Mouse (Mus musculus): ENCODE measurements around the gene Lst1. TPM values are rescaled to one million over a fixed set of nuclear protein-coding genes. Genes with fewer than 3 reads are reported as not detected.
"Not testable (repeated sequence)": the region's sequence is repeated elsewhere in the genome, so short reads cannot be mapped to it uniquely, and the experiment has no call there.

Lst1 gene
- polyA plus RNA-seq (2016; fragmentation: Nextera tagmentation; extraction: Ambion mirVana), result 1.6 and 2.0 TPM in 2 replicates

DNA sequence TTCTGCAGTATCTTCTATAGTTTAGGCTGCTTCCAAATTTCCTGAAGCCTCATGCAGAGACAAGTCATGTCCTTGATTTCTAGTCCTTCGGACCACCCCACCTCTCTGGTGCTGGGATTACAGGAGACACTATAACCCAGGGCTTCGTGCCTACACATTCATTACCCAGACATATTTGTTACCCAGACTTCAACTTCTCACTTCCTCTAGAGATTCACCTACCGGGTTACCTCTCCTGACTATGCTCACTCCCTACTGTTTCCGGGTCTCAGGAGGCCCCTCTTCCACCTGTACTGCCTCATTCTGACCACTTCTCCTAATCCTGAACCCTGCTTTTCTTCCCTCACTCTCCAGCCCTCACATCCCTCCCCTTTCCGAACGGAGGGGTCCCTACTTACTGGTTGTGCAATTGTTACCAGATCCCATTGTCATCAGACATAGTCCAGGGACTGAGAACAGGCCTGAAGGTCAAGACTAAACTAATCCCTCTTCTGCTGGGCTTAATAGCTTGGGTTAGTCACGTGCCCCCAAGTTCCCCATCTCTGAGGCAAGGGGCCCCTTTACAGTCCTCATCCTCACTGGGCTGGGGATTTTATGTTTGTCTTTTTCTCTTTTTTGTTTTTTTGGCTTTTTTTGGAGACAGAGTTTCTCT is at the start of gene Lst1:
Gene Lst1, minus strand, starts transcription at position 481 of the 652 bp plus-strand sequence.
- no peak for DNase-seq (ENCODE audit: low spot score)
- Histone ChIP-seq H3K9me3 (replicated peaks) (no peaks in the 10 kb centered on the region), H3K36me3 (no peaks in the 10 kb centered on the region), H3K4me3 (no peak within 1 kb of the TSS), H3K4me1 (peaks cover 14% of the 10 kb centered on the region), H3K27ac (peak within 1 kb of the TSS; percentile 44; the same call in 1 of the 2 replicates), H3K27me3 (ENCODE audit: low read depth, poor library complexity, severe bottlenecking) (peaks cover under 1% of the 10 kb centered on the region; the same call in 1 of the 2 replicates)
- WGBS, result 77% methylated on average over 7 of the region's 7 CpGs

- Histone ChIP-seq H3K27ac (no peak overlapping the region), H3K4me3 (no peak overlapping the region), H3K4me1 (peaks cover 36% of the 10 kb centered on the region), H3K9me3 (replicated peaks) (no peaks in the 10 kb centered on the region), H3K27me3 (ENCODE audit: low read depth, poor library complexity, severe bottlenecking) (no peaks in the 10 kb centered on the region), H3K36me3 (peaks cover 18% of the 10 kb centered on the region)
- 88% methylated on average over 12 of the region's 12 CpGs for WGBS
- no peak for DNase-seq (ENCODE audit: low spot score)
These were observed 49.3 kb upstream of the Lst1 start for GRCm38 (mm10) chr17:35237504-35237903.

DNA sequence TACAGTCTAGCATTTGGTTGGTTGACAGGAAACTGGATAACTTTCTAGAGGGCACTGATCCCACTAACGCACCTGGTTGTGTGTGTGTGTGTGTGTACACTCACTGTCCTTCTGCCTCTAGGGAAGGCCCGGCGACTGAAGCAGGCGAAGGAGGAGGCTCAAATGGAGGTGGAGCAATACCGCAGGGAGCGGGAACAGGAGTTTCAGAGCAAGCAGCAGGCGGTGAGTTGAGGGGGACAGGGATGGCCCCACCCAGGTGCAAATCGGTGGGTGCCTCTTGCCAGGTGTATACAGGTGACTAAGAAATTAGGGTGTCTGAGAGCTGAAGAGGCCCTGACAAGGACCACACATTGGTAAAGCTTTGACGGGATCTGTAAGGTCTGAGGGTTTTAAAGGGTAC is 48.8 kb upstream of the Lst1 start:
- peak overlapping the region; percentile 66; the same call in 1 of the 2 replicates for H3K4me3 ChIP-seq

GRCm38 (mm10) chr17:35236390-35236746 is 48.1 kb upstream of the Lst1 start:
- Histone ChIP-seq H3K9me3 (replicated peaks) (no peaks in the 10 kb centered on the region), H3K27me3 (ENCODE audit: low read depth, poor library complexity, severe bottlenecking) (no peaks in the 10 kb centered on the region), H3K4me1 (peaks cover 42% of the 10 kb centered on the region), H3K4me3 (peak overlapping the region; percentile 66), H3K36me3 (peaks cover 22% of the 10 kb centered on the region), H3K27ac (peak overlapping the region; percentile 96)
- peak; percentile 99 for DNase-seq (ENCODE audit: low spot score)
- WGBS, result 2% methylated on average over 18 of the region's 18 CpGs

More for the DNA sequence above, 48.8 kb upstream of the Lst1 start:
- Histone ChIP-seq H3K36me3 (peaks cover 21% of the 10 kb centered on the region), H3K27ac (no peak overlapping the region), H3K9me3 (replicated peaks) (no peaks in the 10 kb centered on the region), H3K27me3 (ENCODE audit: low read depth, poor library complexity, severe bottlenecking) (no peaks in the 10 kb centered on the region), H3K4me1 (peaks cover 39% of the 10 kb centered on the region)
- DNase-seq (ENCODE audit: low spot score), result no peak
- WGBS, result 70% methylated on average over 9 of the region's 9 CpGs

GRCm38 (mm10) chr17:35235614-35236389 is 47.6 kb upstream of the Lst1 start, which contains the start of gene Nfkbil1:
Gene Nfkbil1, minus strand, starts transcription at chr17:35235792.
- Histone ChIP-seq H3K4me1 (peaks cover 39% of the 10 kb centered on the region), H3K9me3 (replicated peaks) (no peaks in the 10 kb centered on the region), H3K27ac (peak within 1 kb of the TSS; percentile 96), H3K27me3 (ENCODE audit: low read depth, poor library complexity, severe bottlenecking) (no peaks in the 10 kb centered on the region), H3K4me3 (peak within 1 kb of the TSS; percentile 66), H3K36me3 (peaks cover 27% of the 10 kb centered on the region)
- peak; percentile 88 for DNase-seq (ENCODE audit: low spot score)
- under 1% methylated on average over 35 of the region's 35 CpGs for WGBS

DNA sequence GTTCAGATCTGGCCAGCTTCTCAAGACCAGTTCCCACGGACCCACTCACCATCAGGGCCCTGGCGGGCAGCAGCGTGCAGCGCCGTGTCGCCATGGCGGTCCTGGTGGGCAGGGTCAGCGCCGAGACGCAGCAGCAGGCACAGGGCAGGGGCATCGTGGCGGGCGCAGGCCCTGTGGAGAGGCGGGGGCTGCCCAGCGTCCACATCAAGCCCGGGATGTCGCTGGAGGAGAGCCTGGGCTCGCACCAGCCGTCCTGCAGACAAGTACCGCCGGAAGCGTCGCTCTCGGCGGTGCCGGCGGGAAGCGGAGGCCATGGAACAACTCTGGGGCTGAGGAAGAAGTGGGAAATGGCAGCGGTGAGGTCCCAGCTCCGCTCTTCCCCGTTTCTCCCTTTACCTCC is 46.7 kb upstream of the Lst1 start:
- 7% methylated on average over 31 of the region's 31 CpGs for WGBS
- peak; percentile 79 for DNase-seq (ENCODE audit: low spot score)

GRCm38 (mm10) chr17:35234090-35234489 is 45.9 kb upstream of the Lst1 start:
- Histone ChIP-seq H3K4me1 (peaks cover 31% of the 10 kb centered on the region), H3K27ac (peak overlapping the region; percentile 96; the same call in 1 of the 2 replicates), H3K36me3 (peaks cover 44% of the 10 kb centered on the region), H3K4me3 (peak overlapping the region; percentile 66)
- not testable (repeated sequence) for DNase-seq (ENCODE audit: low spot score); H3K27me3 ChIP-seq (ENCODE audit: low read depth, poor library complexity, severe bottlenecking); H3K9me3 ChIP-seq (replicated peaks)
- WGBS, result 94% methylated on average over 7 of the region's 7 CpGs

More for the DNA sequence above, 46.7 kb upstream of the Lst1 start:
- Histone ChIP-seq H3K36me3 (peaks cover 36% of the 10 kb centered on the region), H3K4me1 (peaks cover 31% of the 10 kb centered on the region), H3K9me3 (replicated peaks) (no peaks in the 10 kb centered on the region), H3K27me3 (ENCODE audit: low read depth, poor library complexity, severe bottlenecking) (no peaks in the 10 kb centered on the region), H3K27ac (peak overlapping the region; percentile 96), H3K4me3 (peak overlapping the region; percentile 66)

DNA sequence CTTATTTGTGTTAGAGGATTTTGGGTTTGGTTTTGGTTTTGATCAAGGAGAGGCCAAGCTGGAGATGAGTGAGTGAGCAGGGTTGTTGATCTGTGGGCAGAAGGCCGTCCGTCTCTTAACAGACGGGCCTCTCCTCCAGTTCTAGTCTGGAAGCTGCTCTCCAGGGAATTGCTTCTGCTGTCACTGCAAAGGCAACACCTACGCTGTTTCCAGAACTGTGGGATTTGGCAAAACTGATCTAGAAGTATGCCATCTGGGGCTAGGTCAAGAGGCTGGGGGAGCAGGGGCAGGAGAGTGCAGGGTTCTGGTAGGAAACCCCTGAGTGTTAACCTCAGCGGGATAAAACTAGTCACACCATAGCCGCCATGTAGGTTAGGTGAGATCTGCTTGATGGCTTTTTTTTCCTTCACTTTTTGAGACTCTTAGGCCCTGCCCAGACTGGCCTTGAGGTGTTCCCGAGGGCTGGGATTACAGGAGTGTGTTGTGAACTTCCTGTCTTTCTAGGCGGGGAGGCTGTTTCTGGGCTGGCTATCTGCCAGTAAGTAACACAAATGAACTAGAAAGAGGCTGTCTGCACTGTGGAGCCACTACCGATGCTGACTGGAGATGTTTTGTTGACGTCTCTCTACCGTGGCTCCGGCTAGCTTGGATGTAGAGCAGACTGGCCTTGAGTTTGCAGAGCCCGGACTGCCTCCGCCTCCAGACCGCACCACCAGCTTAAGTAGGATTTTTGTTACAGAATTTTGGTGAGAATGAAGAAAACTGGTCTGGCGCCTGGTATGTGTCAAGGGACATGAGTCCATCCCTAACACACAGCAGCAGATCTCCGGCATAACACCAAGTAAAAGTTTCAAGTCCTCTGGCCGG is 45.1 kb upstream of the Lst1 start, which contains the start of gene Atp6v1g2:
Gene Atp6v1g2, plus strand, starts transcription at position 547 of the 867 bp plus-strand sequence.
- WGBS, result 88% methylated on average over 18 of the region's 18 CpGs
- H3K4me3 ChIP-seq, result peak within 1 kb of the TSS; percentile 66

DNA sequence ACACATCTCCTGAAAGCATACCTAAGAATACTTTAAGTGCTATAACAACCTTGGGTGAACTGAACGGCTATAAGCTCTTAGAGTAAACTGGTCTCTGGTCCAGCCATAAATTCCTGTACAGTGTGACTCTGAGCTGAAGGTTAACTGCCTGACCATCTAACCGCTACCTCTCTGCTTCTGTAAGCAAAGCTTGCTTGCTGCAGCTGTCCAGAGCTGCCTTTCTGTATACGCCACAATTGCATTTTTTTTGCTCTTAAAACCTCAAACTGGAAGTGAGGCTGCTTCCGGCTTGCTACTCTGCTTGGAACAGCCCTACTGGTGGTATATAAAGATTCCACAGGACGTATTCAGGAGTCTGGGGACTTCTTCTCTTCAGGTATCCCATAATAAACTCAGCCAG is 44.4 kb upstream of the Lst1 start:
- 90% methylated on average over 5 of the region's 5 CpGs for WGBS
- no peak overlapping the region for H3K4me3 ChIP-seq
- H3K9me3 ChIP-seq (replicated peaks), result no peaks in the 10 kb centered on the region
- DNase-seq (ENCODE audit: low spot score), result no peak
- H3K36me3 ChIP-seq, result peaks cover 56% of the 10 kb centered on the region
- no peaks in the 10 kb centered on the region for H3K27me3 ChIP-seq (ENCODE audit: low read depth, poor library complexity, severe bottlenecking)
- no peak overlapping the region for H3K27ac ChIP-seq
- peaks cover 31% of the 10 kb centered on the region for H3K4me1 ChIP-seq

More for the DNA sequence above, 45.1 kb upstream of the Lst1 start, which contains the start of gene Atp6v1g2:
- Histone ChIP-seq H3K27ac (peak within 1 kb of the TSS; percentile 96), H3K36me3 (peaks cover 52% of the 10 kb centered on the region), H3K27me3 (ENCODE audit: low read depth, poor library complexity, severe bottlenecking) (no peaks in the 10 kb centered on the region), H3K9me3 (replicated peaks) (no peaks in the 10 kb centered on the region), H3K4me1 (peaks cover 31% of the 10 kb centered on the region)
- DNase-seq (ENCODE audit: low spot score), result no peak

DNA sequence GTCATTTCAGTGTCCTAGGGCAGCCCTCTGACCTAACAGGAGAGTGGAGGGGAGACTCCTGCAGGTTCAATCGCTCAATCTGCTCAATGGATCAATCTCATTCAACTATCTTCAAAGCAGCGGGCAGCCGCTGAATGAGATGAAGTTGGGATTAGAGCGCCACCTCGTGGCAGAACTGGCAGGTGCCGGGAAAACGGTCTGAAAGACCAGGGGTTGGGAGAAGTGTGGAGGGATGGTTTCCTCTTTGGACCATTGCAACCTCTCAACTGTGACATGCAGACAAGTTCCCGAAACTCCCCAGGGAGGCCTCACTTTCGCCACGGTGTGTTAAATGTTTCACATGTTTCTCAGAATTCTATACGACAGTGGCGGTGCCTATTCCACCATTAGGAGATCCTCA is 43.8 kb upstream of the Lst1 start:
- H3K9me3 ChIP-seq (replicated peaks), result no peaks in the 10 kb centered on the region
- H3K27ac ChIP-seq, result no peak overlapping the region
- H3K36me3 ChIP-seq, result peaks cover 61% of the 10 kb centered on the region
- peaks cover 31% of the 10 kb centered on the region for H3K4me1 ChIP-seq
- WGBS, result 14% methylated on average over 12 of the region's 12 CpGs
- H3K4me3 ChIP-seq, result no peak overlapping the region
- DNase-seq (ENCODE audit: low spot score), result peak; percentile 93
- H3K27me3 ChIP-seq (ENCODE audit: low read depth, poor library complexity, severe bottlenecking), result no peaks in the 10 kb centered on the region

DNA sequence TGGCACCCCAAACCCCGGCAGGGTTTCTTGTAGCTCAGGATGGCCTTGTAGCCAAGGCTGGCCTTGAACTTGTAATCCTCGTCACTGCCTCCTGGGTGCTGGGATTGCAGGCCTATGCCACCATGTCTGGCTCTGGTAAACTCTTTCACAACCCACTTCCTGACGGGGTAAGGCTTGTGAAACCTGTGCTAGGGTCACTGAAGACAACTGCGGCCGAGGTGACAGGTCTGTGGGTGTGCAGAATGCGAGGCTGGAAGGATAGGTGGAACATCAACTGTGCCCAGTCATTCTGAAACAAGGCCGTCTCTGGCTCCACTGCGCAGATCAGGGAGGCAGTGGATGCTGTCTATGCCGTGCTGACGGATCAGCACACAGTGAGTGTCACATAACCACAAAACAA is 42.8 kb upstream of the Lst1 start:
- H3K27me3 ChIP-seq (ENCODE audit: low read depth, poor library complexity, severe bottlenecking), result no peaks in the 10 kb centered on the region
- no peak overlapping the region for H3K27ac ChIP-seq
- peaks cover 24% of the 10 kb centered on the region for H3K4me1 ChIP-seq
- DNase-seq (ENCODE audit: low spot score), result no peak
- no peak overlapping the region for H3K4me3 ChIP-seq
- peaks cover 71% of the 10 kb centered on the region for H3K36me3 ChIP-seq
- WGBS, result 95% methylated on average over 10 of the region's 10 CpGs
- H3K9me3 ChIP-seq (replicated peaks), result no peaks in the 10 kb centered on the region

DNA sequence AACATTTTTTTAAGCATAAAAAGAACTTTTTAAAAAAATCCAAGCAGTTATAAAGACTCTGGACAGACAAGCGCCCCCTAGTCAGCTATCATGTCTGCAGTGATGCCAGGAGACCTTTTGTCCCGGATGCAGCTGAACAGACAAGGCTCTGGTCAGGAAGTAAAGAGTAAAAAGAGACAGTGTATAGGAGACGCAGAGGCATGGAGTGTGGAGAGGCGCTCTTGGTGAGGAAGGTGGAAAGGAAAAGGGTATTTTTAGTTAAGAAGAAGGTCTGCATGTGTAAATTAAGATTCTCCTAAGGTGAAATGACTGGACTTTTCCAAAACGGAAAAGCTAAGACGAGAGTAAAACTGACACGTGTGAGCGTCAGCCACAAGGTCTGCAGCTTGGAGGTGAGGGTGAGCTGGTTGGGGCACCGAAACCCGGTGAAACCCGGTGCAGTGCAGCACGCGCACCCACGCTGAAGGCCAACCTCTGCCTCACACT is 38.4 kb upstream of the Lst1 start:
- H3K4me3 ChIP-seq, result no peak overlapping the region
- no peaks in the 10 kb centered on the region for H3K9me3 ChIP-seq (replicated peaks)
- WGBS, result 88% methylated on average over 14 of the region's 14 CpGs

More for the DNA sequence above, 38.4 kb upstream of the Lst1 start:
- Histone ChIP-seq H3K27me3 (ENCODE audit: low read depth, poor library complexity, severe bottlenecking) (no peaks in the 10 kb centered on the region), H3K27ac (no peak overlapping the region), H3K36me3 (peaks cover 89% of the 10 kb centered on the region), H3K4me1 (no peaks in the 10 kb centered on the region)
- no peak for DNase-seq (ENCODE audit: low spot score)

Data from limb, embryonic 10.5 days (tissue).